Mouse (Mus musculus): ENCODE data around the gene Gcnt3.

- TF ChIP-seq CTCF (IDR thresholded peaks at IDR 0.05) (peak; percentile 62), EP300 (IDR thresholded peaks at IDR 0.05) (no peak)
These were observed 19.0 kb downstream of the Gcnt3 start for GRCm38 (mm10) chr9:70018879-70019278.
